Mouse (Mus musculus) midbrain, embryonic 16.5 days (tissue): Measurements from ENCODE around the gene Shisa5. TPM values are rescaled to one million over a fixed set of nuclear protein-coding genes. Genes with fewer than 3 reads are reported as not detected.
A peak's percentile ranks its signal among the peaks of the same experiment; 100 is the strongest.

Experiments used
- ATAC-seq: fragments of 200-750 bp; cut with Nextera tagmentation; 2 replicates; pipeline ENCODE4 v1.8.0; 2017; ENCODE audit warnings: moderate TSS enrichment
- H3K27ac ChIP-seq: fragments of 300-500 bp; sonication (generic); 2 replicates; pipeline ENCODE4 v1.5.1; 2014; ENCODE audit warnings: mild to moderate bottlenecking, low read length, mixed read lengths
- H3K27me3 ChIP-seq: fragments of 300-500 bp; sonication (generic); 2 replicates; pipeline ENCODE4 v1.6.1; 2014; ENCODE audit warnings: low read depth, low read length, mixed read lengths; ENCODE audit not compliant: control insufficient read depth, insufficient read depth
- H3K36me3 ChIP-seq: fragments of 300-500 bp; sonication (generic); 2 replicates; pipeline ENCODE4 v1.6.1; 2014; ENCODE audit warnings: mild to moderate bottlenecking, low read length, moderate library complexity, mixed read lengths; ENCODE audit not compliant: control insufficient read depth, insufficient read depth
- H3K4me1 ChIP-seq: fragments of 300-500 bp; sonication (generic); 2 replicates; pipeline ENCODE4 v1.6.1; 2014; ENCODE audit warnings: mild to moderate bottlenecking, low read length, mixed read lengths; ENCODE audit not compliant: control insufficient read depth, insufficient read depth
- H3K4me2 ChIP-seq: fragments of 300-500 bp; sonication (generic); 2 replicates; pipeline ENCODE4 v1.6.1; 2014; ENCODE audit warnings: mild to moderate bottlenecking, low read length, mixed read lengths
- H3K4me3 ChIP-seq: fragments of 300-500 bp; sonication (generic); 2 replicates; pipeline ENCODE4 v1.5.1; 2014; ENCODE audit warnings: low read depth, mild to moderate bottlenecking, low read length, moderate library complexity, mixed read lengths
- H3K9ac ChIP-seq: fragments of 300-500 bp; sonication (generic); 2 replicates; pipeline ENCODE4 v1.6.1; 2014; ENCODE audit warnings: low read depth, low read length, mixed read lengths
- H3K9me3 ChIP-seq: fragments of 300-500 bp; sonication (generic); replicated peaks from 2 replicates; pipeline ENCODE4 v1.6.1; 2014; ENCODE audit warnings: mild to moderate bottlenecking, low read length, mixed read lengths; ENCODE audit not compliant: control insufficient read depth, poor library complexity, severe bottlenecking
- WGBS: fragments of 180-500 bp; shearing (Covaris S2); extraction: QIAGEN DNeasy Blood & Tissue Kit; methylation state at CpG from one replicate; pipeline ENCODE4 v1.1.7; 2014; 5-methylcytosine and 5-hydroxymethylcytosine counted together
- polyA plus RNA-seq: library from polyadenylated mRNA; unstranded; fragments of >200 nt; fragmentation: Nextera tagmentation; extraction: Ambion mirVana; gene quantifications from 2 replicates; pipeline ENCODE4 v1.2.1, GENCODE M21; 2015

Gene Shisa5
- polyA plus RNA-seq, 1 experiment from 2014 or later = 68.9 TPM

DNA sequence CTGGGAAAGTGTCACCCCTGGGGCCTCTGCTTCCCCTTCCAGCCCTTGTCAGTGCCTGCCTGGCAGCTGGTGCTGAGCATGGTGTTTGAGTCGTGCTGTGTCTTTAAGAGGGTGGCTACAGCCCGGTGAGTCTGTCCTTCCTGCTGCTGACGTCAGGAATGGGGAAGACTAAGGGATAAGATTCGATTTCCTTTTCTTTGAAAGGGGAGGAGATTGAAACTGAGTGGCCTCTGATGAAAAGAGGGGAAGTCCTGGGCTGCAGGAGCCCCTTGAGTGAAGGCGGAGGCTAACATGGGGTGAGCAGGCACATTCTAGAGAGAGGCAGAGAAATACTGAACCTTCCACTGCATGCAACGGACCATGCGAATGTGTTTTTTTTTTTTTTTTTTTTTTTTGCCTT is 16.3 kb downstream of the Shisa5 start:
- Histone ChIP-seq H3K27ac (peak overlapping the region; percentile 56), H3K4me2 (peak overlapping the region; percentile 43), H3K4me1 (peaks cover 10% of the 10 kb centered on the region), H3K27me3 (no peaks in the 10 kb centered on the region), H3K9me3 (no peaks in the 10 kb centered on the region), H3K9ac (peak overlapping the region; percentile 53), H3K36me3 (peaks cover 14% of the 10 kb centered on the region), H3K4me3 (peak overlapping the region; percentile 37)
- peak; percentile 80 for ATAC-seq
- 10% methylated on average over 7 of the region's 7 CpGs for WGBS

DNA sequence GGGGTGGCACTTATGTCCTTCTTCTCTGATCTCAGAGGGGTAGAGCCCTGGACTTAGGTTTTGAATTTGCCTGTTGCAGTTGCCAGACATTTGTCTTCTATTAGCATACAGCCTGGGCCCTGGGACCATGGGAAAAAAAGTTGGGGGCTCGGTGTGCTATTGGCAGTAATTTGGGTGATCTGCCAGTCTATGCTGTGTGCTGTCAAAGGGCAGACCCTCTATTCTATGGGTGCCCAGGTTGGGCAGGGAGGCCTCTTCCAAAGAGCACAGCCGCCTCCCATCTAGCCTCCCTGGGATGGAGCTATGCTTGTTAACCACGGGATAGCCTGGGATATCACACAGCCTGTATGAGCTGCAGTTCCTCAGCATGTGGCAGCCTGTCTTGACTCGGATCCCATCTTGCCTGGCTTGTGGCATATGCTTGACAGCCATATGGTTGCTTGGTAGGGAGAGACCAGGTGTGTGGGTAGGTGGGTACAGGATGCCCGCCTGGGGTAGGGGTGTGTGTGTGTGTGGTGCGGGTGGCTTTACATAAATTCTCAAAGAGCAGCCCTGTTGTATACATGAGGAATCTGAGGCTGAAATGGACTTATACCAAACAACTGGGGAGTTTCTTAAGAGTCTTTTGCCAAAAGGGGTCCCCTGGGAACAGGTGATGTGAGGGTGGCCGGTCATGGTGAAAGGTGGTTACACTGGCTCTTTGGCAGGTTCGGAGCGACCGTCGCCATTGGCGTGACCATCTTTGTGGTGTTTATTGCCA is 17.1 kb downstream of the Shisa5 start:
- Histone ChIP-seq H3K4me1 (peaks cover 12% of the 10 kb centered on the region), H3K27me3 (no peaks in the 10 kb centered on the region), H3K9ac (peak overlapping the region; percentile 53; the same call in 1 of the 2 replicates), H3K4me2 (peak overlapping the region; percentile 43), H3K9me3 (no peaks in the 10 kb centered on the region), H3K27ac (peak overlapping the region; percentile 56; the same call in 1 of the 2 replicates), H3K36me3 (peaks cover 14% of the 10 kb centered on the region), H3K4me3 (peak overlapping the region; percentile 37)
- ATAC-seq = no peak
- 92% methylated on average over 12 of the region's 12 CpGs for WGBS

DNA sequence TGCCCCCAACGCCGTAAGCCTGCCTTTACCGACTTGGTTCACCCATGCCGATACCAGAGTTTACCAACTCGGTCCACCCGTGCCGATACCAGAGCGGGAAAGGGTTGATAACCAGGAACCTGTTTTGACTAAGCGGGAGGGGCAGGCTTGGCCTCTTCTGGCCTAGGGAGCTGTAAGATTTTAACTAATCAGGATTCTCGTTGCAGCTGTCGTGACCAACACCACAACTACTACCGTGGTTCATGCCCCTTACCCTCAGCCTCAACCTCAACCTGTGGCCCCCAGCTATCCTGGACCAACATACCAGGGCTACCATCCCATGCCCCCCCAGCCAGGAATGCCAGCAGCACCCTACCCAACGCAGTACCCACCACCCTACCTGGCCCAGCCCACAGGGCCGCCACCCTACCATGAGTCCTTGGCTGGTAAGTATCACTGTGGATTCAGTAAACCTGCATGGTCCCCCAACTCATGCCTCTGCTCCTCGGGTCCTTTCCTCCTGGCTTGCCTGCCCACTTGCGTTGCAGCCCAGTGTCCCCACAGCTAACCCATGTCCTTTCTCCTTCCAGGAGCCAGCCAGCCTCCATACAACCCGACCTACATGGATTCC is 17.8 kb downstream of the Shisa5 start:
- Histone ChIP-seq H3K36me3 (peaks cover 18% of the 10 kb centered on the region), H3K27me3 (no peaks in the 10 kb centered on the region), H3K4me2 (no peak overlapping the region), H3K4me3 (no peak overlapping the region), H3K9ac (no peak overlapping the region), H3K4me1 (peaks cover 12% of the 10 kb centered on the region), H3K27ac (no peak overlapping the region), H3K9me3 (no peaks in the 10 kb centered on the region)
- WGBS = 93% methylated on average over 17 of the region's 17 CpGs
- no peak for ATAC-seq

DNA sequence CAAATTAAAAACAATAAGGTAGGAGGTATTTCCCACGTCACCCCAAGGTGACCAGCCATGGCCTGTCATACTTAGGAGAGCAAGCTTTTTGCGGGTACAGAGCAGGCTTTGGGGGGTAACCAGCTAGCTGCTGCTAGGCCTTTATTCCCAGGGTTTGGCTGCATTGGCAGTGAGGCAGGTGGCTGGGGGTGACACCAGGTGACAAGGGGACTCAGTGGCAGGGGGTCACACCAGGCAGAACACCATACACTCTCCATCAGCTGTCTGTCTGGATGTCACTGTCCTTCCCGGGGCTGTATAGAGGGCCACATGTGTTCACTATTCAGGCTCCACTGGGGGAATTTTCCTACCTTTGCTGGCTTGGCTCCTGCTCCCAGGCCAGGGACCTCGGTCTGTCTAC is 18.6 kb downstream of the Shisa5 start:
- H3K9ac ChIP-seq = no peak overlapping the region

DNA sequence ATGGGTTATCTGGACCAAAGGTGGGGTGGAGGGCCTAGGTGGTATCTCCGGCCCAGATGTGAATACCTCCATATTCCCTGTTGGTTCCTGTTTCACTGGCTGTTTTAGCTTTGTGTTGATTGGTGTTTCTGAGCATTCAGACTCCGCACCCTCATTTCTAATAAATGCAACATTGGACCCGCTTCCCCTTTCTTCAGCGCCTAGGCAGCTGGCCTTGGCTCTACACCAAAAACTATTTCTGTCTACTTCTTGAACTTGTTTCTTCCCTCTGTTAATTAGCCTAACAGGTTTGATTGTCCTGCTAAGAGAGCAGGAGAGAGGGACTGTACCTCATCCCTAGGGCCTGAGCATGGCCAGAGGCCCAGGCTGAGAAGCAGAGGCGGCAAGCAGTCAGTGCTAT is 19.2 kb downstream of the Shisa5 start:
- no peak for ATAC-seq
- 95% methylated on average over 5 of the region's 5 CpGs for WGBS
- H3K27ac ChIP-seq = no peak overlapping the region
- no peak overlapping the region for H3K9ac ChIP-seq
- no peaks in the 10 kb centered on the region for H3K9me3 ChIP-seq
- no peaks in the 10 kb centered on the region for H3K27me3 ChIP-seq
- no peak overlapping the region for H3K4me2 ChIP-seq
- peaks cover 12% of the 10 kb centered on the region for H3K4me1 ChIP-seq
- H3K36me3 ChIP-seq = peaks cover 20% of the 10 kb centered on the region
- H3K4me3 ChIP-seq = no peak overlapping the region

More for the DNA sequence above, 18.6 kb downstream of the Shisa5 start:
- H3K4me1 ChIP-seq = peaks cover 12% of the 10 kb centered on the region
- H3K27ac ChIP-seq = no peak overlapping the region
- 91% methylated on average over 4 of the region's 4 CpGs for WGBS
- H3K36me3 ChIP-seq = peaks cover 20% of the 10 kb centered on the region
- H3K27me3 ChIP-seq = no peaks in the 10 kb centered on the region
- H3K4me2 ChIP-seq = no peak overlapping the region
- no peak overlapping the region for H3K4me3 ChIP-seq
- H3K9me3 ChIP-seq = no peaks in the 10 kb centered on the region
- no peak for ATAC-seq

DNA sequence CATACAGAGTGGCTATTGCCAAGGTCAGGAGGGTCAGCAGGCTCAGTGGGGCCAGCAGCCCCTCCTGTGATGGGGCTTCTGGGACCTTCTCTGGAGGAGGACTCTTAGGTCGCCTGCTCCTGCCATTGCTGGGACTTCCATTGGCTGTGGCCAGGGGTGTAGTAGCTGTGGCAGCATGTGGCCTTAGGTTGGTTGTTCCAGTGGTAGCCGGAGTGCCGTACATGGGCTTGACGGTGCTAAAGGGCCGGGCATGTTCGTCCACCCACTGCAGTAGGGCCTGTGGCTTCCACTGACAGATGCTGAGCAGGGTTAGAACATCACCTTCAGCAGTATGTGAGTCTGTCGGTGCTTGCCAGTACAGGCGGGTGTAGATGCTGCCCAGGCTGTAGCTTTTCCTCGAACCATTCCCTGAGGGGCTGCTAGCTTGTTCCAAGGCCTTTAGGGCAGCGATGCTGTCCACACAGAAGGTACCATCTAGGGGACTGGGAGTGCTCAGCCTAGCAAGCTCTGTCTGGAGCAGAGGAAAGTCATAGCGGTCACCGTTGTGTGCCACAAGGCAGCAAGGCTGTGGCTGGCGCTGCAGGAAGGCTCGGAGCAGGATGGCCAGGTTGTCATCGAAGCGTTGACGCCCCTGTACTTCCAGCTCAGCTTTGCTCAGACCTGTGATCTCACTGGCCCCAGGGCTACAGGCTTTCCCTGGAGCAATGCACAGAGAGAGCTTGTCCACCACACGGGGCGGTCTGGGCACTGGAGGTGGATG is 19.8 kb downstream of the Shisa5 start:
- no peaks in the 10 kb centered on the region for H3K9me3 ChIP-seq
- 96% methylated on average over 19 of the region's 19 CpGs for WGBS
- H3K9ac ChIP-seq = no peak overlapping the region
- H3K4me3 ChIP-seq = no peak overlapping the region
- no peak overlapping the region for H3K27ac ChIP-seq
- peaks cover 20% of the 10 kb centered on the region for H3K36me3 ChIP-seq
- H3K27me3 ChIP-seq = no peaks in the 10 kb centered on the region
- peaks cover 12% of the 10 kb centered on the region for H3K4me1 ChIP-seq
- ATAC-seq = no peak
- no peak overlapping the region for H3K4me2 ChIP-seq

DNA sequence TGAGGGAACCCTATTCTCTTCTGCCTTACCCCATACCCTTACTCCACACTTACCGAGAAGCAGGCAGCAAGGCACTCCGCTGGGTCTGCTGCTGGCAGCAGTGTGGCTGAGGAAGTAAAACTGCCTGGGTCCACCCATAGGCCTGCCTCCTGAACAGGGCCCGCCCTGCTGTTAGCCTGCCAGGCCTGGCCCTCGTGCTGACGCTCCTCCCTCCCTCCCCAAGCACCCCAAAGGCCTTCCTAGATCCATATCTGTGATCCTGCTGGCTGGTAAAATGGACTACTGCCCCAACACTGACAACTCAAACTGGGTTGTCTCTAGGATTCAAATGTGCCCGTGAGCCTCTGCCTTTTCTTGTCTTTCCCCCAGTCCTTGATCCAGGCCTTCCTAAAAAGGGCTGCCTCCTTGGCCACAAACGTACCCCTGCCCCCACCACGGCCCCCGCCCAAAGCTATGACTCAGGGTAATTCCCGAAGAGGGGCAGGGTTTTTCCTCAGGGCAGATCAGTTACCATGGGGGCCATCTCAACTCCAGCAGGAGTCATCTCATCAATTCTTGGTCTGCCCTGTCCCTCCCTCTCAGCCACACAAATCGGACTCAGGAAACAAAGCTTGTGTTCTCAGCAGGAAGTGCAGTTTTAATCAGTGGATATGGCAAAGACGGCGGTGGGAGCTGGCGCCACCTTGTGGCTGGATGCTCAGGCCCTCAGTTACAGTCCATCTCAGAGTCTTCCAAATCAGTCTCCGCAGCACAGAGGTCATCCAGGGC is 21.0 kb downstream of the Shisa5 start, which contains the start of gene Trex1:
TSS of gene Trex1 (minus strand) at position 599 of the 768 bp plus-strand sequence.
- WGBS = 19% methylated on average over 14 of the region's 15 CpGs
- H3K27me3 ChIP-seq = no peaks in the 10 kb centered on the region
- peak within 1 kb of the TSS; percentile 63 for H3K9ac ChIP-seq
- peak within 1 kb of the TSS; percentile 36 for H3K4me3 ChIP-seq
- peak within 1 kb of the TSS; percentile 68 for H3K4me2 ChIP-seq
- ATAC-seq = peak; percentile 57
- peak within 1 kb of the TSS; percentile 80 for H3K27ac ChIP-seq
- H3K36me3 ChIP-seq = peaks cover 27% of the 10 kb centered on the region
- H3K4me1 ChIP-seq = peaks cover 12% of the 10 kb centered on the region
- no peaks in the 10 kb centered on the region for H3K9me3 ChIP-seq

DNA sequence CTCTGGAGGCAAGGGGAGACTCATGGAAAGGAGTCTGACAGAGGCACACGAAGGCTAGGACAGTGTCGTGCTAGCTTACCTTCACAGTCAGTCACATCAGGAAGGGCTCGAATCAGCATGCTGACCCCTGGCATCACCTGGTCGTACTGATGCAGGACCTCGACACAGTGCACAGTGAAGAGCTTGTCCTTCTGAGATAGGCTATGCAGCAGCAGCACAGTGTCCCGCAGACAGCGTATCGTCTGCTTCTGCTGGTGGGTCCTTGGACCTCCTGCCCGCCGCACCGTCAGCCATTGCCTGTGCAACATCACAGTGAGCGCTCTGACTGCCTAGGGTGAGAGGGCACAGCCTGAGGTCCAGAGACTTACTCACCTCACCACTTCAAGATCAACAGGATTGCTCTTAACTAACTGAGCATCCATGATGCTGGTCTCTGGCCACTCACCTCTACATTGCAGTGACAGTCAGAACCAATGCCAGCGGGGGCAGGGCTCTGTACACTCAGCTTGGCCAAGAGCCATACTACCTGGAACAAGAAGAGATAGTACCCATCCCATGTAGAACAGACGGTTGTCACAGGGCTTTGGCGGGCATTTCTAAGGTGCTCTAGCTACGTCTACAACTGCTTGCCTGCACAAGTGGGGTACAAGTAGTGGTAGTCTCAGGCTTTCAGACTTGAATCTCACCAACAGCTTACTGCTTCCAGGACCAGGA is 22.0 kb downstream of the Shisa5 start:
- H3K4me2 ChIP-seq = no peak overlapping the region
- 91% methylated on average over 16 of the region's 16 CpGs for WGBS
- H3K36me3 ChIP-seq = peaks cover 31% of the 10 kb centered on the region
- H3K4me1 ChIP-seq = peaks cover 8% of the 10 kb centered on the region
- no peaks in the 10 kb centered on the region for H3K9me3 ChIP-seq
- H3K4me3 ChIP-seq = no peak overlapping the region
- H3K9ac ChIP-seq = no peak overlapping the region
- no peak overlapping the region for H3K27ac ChIP-seq
- no peak for ATAC-seq
- H3K27me3 ChIP-seq = no peaks in the 10 kb centered on the region
